Mouse (Mus musculus) heart, postnatal 14 days (tissue): Measurements from ENCODE around the gene Cd81. TPM values are rescaled to one million over a fixed set of nuclear protein-coding genes. Genes with fewer than 3 reads are reported as not detected.

Source experiments
- DNase-seq, 2 experiments: peaks; one replicate each; pipeline ENCODE4 v3.0.0; 2021 to 2022
- intact Hi-C: fragments of 180-260 bp; cut with DNase I; formaldehyde crosslinking; loops from one replicate; pipeline ENCODE4 v1.15.1; 2025
- total RNA-seq, 2 experiments: library from RNA; stranded (reverse); gene quantifications; 2 replicates each; pipeline ENCODE4 v1.2.3; 2021

The Cd81 gene
- total RNA-seq, 2 experiments from 2014 or later: 505 to 506 TPM

DNA sequence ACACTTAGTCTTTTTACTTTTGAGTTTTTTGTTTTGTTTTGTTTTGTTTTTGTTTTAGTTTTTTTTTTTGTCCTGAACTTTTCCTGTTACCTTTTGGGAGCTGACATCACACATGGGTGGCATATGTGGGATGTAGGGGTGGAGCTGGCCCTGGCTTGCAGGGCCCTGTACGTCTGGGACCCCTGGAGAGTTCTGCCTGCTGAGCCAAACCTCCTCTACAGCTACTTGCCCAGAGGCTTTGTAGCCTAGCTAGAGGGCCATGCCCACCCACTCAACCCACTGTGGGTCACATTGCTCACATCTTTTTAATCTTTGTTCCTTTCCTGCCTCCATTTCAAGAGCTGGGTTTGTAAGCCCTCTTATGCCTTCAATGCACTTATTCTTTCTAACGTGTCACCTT lies 14.9 kb downstream of the Cd81 start:
- no peak for DNase-seq
- intact Hi-C loops: no loop called here

DNA sequence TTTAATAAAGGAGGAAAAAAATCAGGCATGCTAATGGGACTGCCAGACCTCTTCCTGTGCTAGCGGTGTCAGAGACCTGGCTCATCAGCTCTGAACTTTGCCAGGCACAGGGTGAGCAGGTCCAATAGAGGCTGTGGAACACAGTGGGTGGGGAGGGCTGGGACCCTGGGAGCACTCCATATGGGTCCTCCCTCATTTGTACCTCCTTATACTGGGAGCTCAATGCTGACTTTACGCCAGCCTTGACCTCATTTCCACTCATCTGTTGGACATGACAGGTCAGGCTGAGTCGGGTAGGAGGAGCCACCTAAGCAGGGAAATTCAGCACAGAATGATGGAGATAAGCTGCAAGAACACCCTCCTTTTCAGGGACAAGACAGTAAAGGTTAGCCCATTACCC lies 15.4 kb downstream of the Cd81 start:
- intact Hi-C loops: no loop called here
- DNase-seq: no peak

DNA sequence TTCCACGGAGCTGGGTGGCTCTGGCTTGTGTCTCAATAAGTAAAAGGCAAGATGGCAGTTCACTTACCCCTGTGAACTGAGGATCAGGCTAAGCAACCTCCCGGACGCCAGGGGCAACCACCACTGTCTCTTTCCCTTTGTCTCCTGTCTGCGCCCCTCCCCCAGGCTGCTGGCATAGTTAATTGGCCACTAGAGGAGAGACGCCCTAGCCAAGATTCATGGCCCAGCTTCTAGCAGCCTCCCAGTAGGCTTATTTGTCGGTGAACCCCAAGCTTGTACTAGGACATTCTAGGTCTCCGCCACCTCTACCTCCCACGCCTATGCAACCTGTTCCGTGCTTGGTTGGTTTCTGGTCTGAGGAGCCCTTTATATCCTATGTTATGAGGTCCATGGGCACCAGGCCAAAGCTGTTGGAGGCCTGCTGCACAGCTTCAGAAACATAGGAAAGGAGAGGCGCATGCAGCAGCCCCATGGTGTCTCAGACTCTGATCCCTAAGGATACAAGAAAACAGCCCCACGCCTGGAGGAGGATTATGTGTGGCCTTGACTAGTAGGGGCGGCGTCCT lies 15.9 kb downstream of the Cd81 start:
- intact Hi-C loops: no loop called here
- DNase-seq: peak in 1 of 2 experiments; percentile 31

DNA sequence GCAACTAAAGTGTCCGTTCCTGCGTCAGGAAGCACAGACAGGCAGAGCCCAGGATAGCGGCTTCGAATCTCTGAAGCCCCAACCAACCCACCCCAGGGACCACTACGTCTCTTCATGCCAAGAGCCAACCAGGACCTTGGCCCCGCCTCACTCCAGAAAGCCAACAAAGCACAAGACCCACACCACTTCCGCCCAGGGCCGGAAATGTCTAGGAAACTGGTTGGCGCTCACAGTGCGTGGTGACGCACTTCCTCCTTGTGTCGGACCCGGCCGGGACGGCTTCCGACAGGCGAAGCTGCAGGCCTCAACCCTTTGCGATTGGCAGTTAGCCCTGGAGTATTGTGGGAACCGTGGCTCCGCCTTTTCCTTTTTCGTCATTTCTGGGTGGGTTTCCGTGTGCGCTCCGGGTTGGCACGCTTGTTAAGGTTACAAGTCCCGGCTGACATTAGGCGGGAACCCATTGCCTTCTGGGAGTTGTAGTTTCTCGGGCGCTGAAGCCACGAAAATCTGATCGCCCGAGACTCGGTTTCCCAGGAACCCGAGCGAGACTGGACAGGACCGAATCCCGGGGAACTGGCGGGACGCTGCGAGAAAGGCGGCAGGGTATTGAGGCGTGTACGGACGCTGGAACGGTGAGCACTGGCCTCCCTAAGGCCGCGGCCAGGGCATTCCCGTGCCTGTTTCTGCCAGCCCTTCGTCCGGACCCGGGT lies 16.5 kb downstream of the Cd81 start, which contains the start of gene Tssc4:
Gene Tssc4 (plus strand): TSS at position 368 of the 710 bp plus-strand sequence.
- DNase-seq: peak; percentile 96 to 97
- intact Hi-C loops: no loop called here

DNA sequence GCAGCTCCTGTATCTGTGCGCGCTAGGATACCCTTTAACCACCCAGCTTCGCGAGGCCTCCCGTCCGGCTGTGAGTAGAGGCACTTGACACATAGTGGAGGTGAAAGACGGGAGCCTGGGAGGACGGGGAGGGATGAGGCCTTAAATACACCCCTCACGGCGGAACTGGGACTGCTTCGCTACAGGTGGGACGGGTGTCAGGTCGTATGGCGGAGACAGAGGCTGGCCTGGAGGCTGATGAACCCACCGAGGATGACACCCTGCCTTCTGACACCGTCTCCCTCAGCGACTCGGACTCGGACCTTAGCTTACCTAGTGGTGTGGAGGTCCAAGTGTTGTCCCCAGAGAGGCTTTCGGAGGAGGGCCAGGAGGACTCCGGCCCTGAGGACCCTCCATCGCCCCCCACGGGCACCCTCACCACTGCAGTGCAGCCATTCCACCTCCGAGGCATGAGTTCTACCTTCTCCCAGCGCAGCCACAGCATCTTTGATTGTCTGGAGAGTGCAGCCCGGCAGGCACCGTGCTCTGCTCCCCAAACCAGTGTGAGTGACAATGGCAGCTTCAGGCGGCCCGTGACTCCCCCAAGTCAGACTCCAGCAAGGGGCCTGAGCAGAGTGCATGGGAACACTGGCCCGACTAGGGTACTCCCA lies 17.3 kb downstream of the Cd81 start:
- intact Hi-C loops: loop anchor here (5.0 kb wide), 1 partner anchor 63 kb away; the partner anchor contains the start of gene Tspan32
- DNase-seq: peak in 1 of 2 experiments; percentile 25

DNA sequence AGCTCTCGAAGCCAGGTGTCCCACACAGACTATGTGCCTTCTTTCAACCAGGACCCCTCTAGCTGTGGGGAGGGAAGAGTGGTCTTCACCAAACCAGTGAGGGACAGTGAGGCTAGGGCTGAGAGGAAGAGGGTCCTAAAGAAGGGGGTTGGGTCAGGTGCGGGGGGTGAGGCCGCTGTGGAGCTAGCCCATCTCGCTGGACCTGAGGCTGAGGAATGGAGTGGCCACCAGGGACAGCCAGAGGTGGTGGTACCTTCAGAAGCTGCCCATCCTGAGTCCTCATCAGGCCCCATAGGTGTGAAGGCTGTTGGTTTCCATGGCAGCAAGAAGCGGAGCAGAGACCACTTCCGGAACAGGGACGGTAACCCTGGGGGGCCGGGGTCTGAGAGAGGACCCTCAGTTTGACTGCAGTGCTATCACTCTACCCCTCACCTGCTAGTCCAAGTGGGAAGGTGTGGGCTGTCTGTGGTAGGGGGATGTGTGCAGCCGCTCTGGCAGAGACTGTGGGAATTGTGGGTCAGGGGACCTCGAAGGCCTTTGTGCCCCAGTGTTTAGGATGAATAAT lies 18.0 kb downstream of the Cd81 start:
- no peak for DNase-seq
- intact Hi-C loops: loop anchor here (5.0 kb wide), 1 partner anchor 63 kb away; the partner anchor contains the start of gene Tspan32

DNA sequence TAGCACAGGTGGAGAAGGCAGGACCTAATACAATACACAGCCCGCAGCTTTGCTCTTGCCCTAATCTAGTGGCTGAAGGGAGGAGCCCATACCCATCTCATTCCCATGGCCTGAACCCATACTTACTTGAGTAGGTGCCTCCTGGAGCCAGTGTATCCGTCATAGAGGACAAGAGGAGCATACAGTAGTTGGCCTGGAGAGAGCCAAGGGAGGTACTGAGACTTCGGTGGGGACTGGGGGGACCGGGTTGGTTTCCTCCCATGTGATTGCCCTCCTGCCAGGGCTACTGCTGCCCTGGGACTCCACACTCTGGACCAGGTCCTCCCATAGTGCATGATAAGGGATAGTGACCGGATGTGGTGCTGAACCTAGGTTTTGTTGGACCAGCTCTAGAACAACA lies 20.1 kb downstream of the Cd81 start:
- intact Hi-C loops: loop anchor here (5.0 kb wide), 1 partner anchor 65 kb away; the partner anchor contains the start of gene Tspan32
- no peak for DNase-seq

DNA sequence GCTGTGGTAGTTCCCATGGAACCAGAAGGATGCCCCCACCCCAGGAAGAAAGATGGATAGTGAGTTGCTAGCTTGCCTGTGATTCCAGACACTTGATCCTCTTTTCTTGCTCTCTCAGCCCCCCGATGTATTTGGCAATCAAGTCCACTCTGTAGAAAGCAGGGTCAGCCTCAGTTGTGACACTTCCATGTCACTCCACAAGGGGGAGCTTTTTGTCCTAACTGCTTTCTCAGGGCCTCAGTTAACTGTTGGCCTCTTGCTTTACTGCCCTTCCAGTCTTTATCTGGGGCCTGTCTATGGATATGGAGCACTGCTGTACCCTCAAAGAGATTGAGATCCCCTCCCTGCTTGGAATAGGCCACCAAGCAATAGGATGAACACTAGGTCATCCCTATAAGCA lies 20.5 kb downstream of the Cd81 start:
- intact Hi-C loops: loop anchor here (5.0 kb wide), 1 partner anchor 66 kb away; the partner anchor contains the start of gene Tspan32
- peak in 1 of 2 experiments; percentile 40 for DNase-seq

DNA sequence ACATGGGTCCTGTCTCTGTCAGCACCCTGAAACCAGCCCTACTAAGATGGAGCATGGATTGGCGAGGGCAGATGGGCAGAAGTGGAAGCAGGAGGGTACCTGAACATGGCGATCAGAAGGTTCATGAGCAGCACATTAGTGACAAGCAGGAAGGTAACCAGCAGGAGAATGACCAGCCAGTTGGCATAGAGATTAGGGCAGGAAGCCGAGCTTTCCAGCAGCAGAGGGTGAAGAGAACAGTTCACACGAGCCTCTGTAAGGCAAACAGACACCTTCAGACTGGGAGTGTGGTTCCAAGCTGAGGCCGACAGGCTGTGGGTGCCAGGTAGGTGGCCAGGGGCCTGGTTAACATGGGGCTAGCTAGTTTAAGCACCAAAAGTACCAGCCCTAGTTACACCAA lies 22.9 kb downstream of the Cd81 start:
- no peak for DNase-seq
- intact Hi-C loops: no loop called here

DNA sequence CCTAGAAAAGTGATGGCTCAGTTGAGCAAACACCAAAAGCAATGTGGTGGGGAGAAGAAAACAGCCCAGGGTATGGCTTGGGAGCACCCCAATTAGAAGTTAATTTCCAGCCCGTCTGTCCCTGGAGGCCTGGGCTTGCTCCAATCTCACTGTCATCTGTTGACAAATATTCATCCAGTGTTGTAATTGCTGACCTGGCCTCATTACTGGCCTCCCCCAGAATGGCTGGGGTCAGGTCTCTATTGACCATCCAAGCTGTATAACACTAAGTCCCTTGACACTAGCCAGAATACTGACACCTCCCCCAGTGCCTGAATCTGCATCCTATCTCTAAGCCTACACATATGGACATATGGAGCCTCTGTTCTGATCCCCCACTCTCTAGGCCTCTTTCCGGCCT lies 24.8 kb downstream of the Cd81 start:
- intact Hi-C loops: no loop called here
- no peak for DNase-seq

DNA sequence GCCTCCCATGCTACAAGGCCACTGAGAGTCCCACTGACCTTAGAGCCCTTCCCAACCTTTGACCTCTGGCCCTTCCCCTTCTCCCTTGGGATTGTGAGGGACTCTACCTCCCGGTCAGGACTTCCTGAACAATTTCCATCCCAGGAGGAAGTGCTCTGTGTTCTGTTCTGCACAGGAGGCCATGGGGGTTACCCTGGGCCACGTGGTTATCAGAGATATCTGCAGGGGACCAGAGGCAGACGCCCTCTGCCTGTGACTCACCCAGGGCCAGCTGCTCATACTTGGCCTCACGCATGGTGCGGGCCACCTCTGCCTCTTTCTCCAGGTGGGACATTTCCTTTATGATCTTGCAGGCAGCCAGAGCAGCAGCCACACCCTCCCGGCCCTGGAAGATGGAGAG lies 29.5 kb downstream of the Cd81 start:
- no peak for DNase-seq
- intact Hi-C loops: no loop called here

DNA sequence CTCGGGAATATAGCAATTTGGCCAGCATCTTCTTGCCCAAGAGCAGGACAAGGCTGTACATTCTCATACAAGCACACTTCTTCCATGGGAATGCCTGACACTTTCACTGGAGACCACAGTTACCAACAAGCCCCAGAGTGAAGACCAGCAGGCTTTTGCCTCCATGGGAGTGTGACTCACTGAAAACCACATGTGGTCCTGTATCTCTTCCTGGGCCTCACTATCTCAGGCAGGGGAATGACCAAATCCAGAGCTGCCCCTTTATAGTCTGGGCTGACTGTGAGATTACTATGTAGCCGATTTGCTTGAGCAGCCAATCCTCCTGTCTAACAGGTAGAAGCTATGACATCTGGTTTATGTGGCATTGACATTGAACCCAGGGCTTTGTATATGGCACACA lies 31.2 kb downstream of the Cd81 start:
- intact Hi-C loops: no loop called here
- DNase-seq: no peak

DNA sequence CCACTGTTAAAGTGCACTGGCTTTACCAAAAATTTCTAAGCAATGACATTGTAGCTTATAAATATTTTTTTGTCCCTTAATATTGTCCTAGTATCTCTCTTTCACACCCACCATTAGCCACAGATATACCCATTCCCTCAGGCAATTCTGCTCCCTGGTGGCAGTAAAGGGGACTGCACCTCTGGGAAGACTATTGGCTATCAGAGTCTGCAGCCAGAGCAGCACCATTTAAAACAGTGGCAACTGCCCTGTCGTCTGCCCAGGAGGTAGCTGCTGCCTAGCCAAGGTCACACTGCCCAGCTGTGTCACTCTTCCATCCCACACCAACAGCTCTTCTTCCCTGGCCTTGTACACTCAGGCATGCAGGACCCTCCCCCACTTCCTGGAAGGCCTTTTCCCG lies 33.8 kb downstream of the Cd81 start:
- intact Hi-C loops: loop anchor here (1.0 to 2.0 kb wide), 3 partner anchors 78 to 192 kb away; no protein-coding TSS in a partner anchor

DNA sequence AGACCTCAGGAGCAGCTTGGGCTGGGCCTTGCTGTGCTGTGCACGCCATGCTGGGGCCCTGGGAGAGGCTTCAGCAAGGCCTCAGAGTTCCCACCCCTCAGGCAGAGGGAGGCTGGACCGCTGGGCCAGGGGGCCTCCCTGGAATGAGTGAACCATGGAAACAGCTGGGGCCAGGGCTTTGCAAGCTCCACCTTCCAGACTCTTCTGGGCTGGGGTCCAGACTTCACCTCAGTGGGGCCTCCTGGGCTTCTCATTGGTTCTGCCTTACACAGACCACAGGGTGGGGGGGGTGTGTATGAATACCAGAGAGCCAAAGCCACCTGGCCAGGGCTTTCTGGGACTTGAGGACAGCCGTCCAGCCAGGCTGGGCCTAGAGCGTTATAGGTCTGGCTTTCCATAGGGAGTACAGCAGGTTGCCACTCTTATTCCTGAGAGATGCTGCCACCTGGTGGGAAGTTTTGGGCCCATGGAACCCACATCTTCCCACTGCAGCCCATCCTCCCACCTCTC lies 34.6 kb downstream of the Cd81 start:
- peak; percentile 59 to 72 for DNase-seq
- intact Hi-C loops: loop anchor here (2.0 kb wide), 2 partner anchors 168 to 192 kb away; no protein-coding TSS in a partner anchor

More for the DNA sequence above, 33.8 kb downstream of the Cd81 start:
- peak; percentile 78 to 89 for DNase-seq

DNA sequence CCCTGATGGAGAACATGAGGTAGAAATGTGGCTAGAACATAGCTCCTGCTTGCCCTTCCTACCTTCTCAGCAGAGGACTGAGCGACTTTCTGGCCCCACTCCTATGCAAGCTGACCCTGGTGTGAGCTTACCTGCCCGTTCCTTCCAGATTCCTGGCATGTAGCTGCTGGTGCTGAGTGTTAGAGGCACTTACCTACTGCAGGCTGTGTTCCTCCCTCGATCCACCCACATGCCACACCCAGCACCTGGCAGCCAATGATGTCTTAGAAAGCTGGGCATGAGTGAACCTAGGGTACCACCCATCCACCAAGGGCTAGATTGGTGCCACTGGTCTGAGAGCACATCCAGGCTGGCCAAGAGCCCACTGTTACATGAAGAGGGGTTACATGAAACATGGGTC lies 41.3 kb downstream of the Cd81 start:
- DNase-seq: no peak
- intact Hi-C loops: loop anchor here (1.0 to 2.0 kb wide), 2 partner anchors 58 to 373 kb away; no protein-coding TSS in a partner anchor

DNA sequence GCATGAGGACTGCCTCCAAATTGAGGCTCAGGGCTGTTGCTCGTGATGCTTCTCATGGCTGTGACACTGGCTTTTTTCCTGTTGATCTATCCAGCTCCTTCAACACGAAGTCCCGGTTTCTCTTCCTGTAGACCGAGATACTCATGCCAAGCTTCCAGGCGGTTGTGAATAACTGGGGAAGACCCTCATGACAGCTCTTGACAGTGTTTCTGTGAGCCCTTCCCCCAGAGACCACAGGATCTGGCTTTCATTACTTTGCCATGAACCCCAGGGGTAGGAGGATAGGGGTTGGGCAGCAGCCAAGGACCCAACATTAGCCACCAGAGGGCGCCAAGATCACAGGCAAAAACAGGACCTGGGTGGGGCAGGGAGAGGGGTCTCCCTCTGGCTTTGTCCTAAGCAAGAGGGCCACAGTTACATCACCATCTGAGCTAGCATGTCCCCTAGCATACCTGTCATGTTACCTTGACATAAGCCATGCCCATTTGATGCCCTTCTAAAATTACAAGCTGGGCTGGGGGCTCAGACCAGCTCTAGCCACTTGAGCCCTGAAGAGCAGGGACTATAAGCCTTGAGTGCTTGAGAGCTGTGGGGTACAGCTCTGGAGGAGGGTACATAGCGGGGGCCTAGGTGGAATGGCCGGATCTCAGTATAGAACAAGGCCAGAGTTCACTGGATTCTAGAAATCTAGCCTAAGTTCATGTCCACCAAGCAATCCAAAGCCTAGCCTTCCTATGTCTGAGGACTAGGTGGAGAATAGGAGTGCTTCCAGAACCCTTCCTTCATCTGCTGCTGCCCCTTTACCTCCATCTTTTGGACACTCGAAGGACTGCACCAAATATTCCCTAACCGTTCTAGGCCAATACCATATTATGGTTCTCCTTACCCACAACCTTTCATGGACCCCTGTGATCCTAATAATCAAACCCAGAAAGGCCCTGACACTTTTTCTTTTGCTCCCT lies 42.3 kb downstream of the Cd81 start, which contains the start of gene Trpm5:
Gene Trpm5 (minus strand): TSS at position 51 of the 962 bp plus-strand sequence.
- intact Hi-C loops: loop anchor here (1.0 to 2.0 kb wide), 3 partner anchors 43 to 372 kb away; no protein-coding TSS in a partner anchor
- DNase-seq: peak; percentile 78 to 87

DNA sequence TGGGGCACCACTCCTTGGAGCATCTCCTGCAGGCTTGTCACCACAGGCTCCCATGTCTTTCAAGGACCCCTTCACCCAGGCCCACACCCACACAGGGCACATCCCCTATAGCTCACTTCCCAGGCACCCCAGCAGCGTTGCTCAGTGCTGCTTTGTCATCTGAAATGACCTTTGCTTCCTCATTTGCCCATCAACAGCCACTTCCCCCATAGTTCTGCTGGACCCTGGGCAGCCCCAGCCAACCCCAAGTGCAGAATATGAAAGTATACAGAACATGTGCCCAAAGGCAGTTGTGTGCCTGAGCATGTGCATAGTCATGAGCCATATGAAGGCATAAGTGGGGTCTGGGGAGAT lies 43.0 kb downstream of the Cd81 start:
- intact Hi-C loops: loop anchor here (1.0 to 2.0 kb wide), 2 partner anchors 43 to 371 kb away; no protein-coding TSS in a partner anchor
- DNase-seq: no peak

DNA sequence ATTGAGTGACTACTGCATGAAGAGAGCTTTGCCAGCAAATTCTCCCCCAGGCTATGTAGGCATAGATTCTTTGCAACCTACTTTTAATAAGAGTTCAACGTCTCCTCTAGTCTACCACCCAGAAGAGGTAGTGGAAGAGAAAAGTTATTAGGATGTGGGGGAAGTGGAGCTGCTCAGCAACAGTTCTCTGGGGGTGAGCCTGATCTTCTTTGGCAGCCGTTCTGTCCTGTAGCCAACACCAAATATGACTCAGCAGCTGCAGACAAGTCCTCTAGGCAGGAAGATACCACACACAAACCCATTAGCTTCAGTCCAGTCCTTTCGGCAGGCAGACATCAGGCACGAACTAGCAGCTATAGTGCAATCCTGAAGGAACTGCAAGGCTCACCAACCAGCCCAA lies 48.2 kb downstream of the Cd81 start:
- intact Hi-C loops: no loop called here
- peak; percentile 30 to 45 for DNase-seq

DNA sequence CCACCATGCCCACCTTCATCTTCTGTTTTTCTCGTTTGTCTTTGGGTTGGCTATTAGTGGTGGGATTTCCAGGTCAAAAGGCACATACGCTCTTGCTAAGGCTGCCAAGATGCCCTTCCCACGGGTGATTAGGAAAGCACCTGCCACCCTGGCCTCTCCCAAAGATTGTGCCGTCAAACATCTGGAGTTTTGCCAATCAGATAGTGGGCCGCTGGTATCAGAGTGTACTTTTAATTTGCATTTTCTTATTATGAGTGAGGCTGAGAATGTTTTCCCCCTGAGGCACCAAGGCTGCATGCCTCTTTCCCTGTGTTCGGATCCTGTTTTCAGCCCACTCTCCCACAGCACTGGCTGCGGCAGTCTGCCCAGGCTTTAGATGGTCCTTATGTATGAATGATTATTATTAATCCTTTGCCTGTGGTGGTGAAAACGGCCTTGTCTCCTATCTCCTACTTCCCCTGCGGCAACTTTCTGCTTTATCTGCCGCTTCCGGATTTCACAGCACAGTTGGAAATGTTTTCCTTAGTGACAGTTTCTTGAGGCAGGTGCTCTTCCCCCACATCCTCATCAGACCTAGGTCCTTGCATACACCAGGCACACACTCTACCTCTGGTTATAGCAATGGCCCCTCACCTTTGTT lies 52.8 kb downstream of the Cd81 start:
- intact Hi-C loops: no loop called here
- DNase-seq: no peak
